10 mouse cellular contexts compared by ENCODE assay signal in genomic region chr13:98315124-98315523, GRCm38 (mm10). TPM values are rescaled to one million over a fixed set of nuclear protein-coding genes. Genes with fewer than 3 reads are reported as not detected.
A peak's percentile ranks its signal among the peaks of the same experiment; 100 is the strongest.
DNase-seq lines count a peak whose midpoint lies in the region; ATAC-seq and TF ChIP-seq lines count a peak whose summit lies in the region.
"Had no signal": no experiment of that assay in that cellular context is flagged by ENCODE, and none has a peak within 500 bp of the region (broad histone marks: within the 10 kb centered on the region; RNA-seq: fewer than 3 reads in every experiment).

No protein-coding gene starts in this region.

- no peaks in the 10 kb centered on the region for H3K27me3 ChIP-seq in forebrain, embryonic 12.5 days
- H3K27me3 ChIP-seq in limb, embryonic 10.5 days (ENCODE audit: low read depth, poor library complexity, severe bottlenecking) = no peaks in the 10 kb centered on the region
- H3K27me3 ChIP-seq in neural tube, embryonic 13.5 days = no peaks in the 10 kb centered on the region

- no peak for ATAC-seq in forebrain, embryonic 12.5 days (ENCODE audit: low FRiP score)
- no peak for ATAC-seq in neural tube, embryonic 13.5 days (ENCODE audit: low read depth)

- H3K36me3 ChIP-seq in forebrain, embryonic 12.5 days (replicated peaks) = peaks cover 40% of the 10 kb centered on the region
- peaks cover 52% of the 10 kb centered on the region for H3K36me3 ChIP-seq in limb, embryonic 10.5 days
- H3K36me3 ChIP-seq in neural tube, embryonic 13.5 days = peaks cover 33% of the 10 kb centered on the region

- TF ChIP-seq CTCF in lung, adult 2 months (IDR thresholded peaks at IDR 0.05; ENCODE audit: insufficient read depth, low read length) = no peak

- peaks cover 20% of the 10 kb centered on the region for H3K4me1 ChIP-seq in lung, adult 2 months (ENCODE audit: control insufficient read depth, insufficient read depth, low read length)
- peaks cover 16% of the 10 kb centered on the region for H3K4me1 ChIP-seq in forebrain, embryonic 12.5 days
- H3K4me1 ChIP-seq in limb, embryonic 10.5 days = peaks cover 18% of the 10 kb centered on the region
- H3K4me1 ChIP-seq in neural tube, embryonic 13.5 days (replicated peaks) = peaks cover 34% of the 10 kb centered on the region

- H3K9ac ChIP-seq in forebrain, embryonic 12.5 days = no peak overlapping the region
- peak overlapping the region; percentile 43; the same call in 1 of the 2 replicates for H3K9ac ChIP-seq in neural tube, embryonic 13.5 days

- no peaks in the 10 kb centered on the region for H3K9me3 ChIP-seq in forebrain, embryonic 12.5 days
- no peaks in the 10 kb centered on the region for H3K9me3 ChIP-seq in limb, embryonic 10.5 days (replicated peaks)
- no peaks in the 10 kb centered on the region for H3K9me3 ChIP-seq in neural tube, embryonic 13.5 days

- TF ChIP-seq POLR2A in lung, adult 2 months (IDR thresholded peaks at IDR 0.05; ENCODE audit: borderline replicate concordance, extremely low read depth, low read depth, low read length) = no peak

- no peak overlapping the region for H3K27ac ChIP-seq in forebrain, embryonic 12.5 days
- no peak overlapping the region for H3K27ac ChIP-seq in limb, embryonic 10.5 days
- H3K27ac ChIP-seq in neural tube, embryonic 13.5 days (replicated peaks) = no peak overlapping the region

- 39% methylated on average over 4 of the region's 4 CpGs for WGBS in lung, adult 2 months
- WGBS in forebrain, embryonic 12.5 days = 79% methylated on average over 4 of the region's 4 CpGs
- 84% methylated on average over 4 of the region's 4 CpGs for WGBS in limb, embryonic 10.5 days
- 75% methylated on average over 4 of the region's 4 CpGs for WGBS in neural tube, embryonic 13.5 days

- peak overlapping the region; percentile 71 for H3K4me2 ChIP-seq in forebrain, embryonic 12.5 days
- peak overlapping the region; percentile 78 for H3K4me2 ChIP-seq in neural tube, embryonic 13.5 days

- peak overlapping the region; percentile 34 for H3K4me3 ChIP-seq in lung, adult 2 months (replicated peaks; ENCODE audit: extremely low read depth, low read depth, low read length)
- H3K4me3 ChIP-seq in forebrain, embryonic 12.5 days (replicated peaks) = peak overlapping the region; percentile 100; the same call in 1 of the 2 replicates
- peak overlapping the region; percentile 100 for H3K4me3 ChIP-seq in limb, embryonic 10.5 days
- H3K4me3 ChIP-seq in neural tube, embryonic 13.5 days = peak overlapping the region; percentile 98

- DNase-seq in lung, adult 2 months = no peak
- DNase-seq in lung, postnatal 10 days = no peak
- DNase-seq in limb, embryonic 10.5 days (ENCODE audit: low spot score) = no peak
- DNase-seq in cerebellum, postnatal 4 days (ENCODE audit: low spot score in 2 of 2) = no peak
- DNase-seq in yolk sac, embryonic 10.5 days (ENCODE audit: low spot score) = no peak
- no peak for DNase-seq in thymus, postnatal 25 days

RNA-seq across cellular contexts. Expression of gene Btf3, which starts 1.7 kb away (rescaled TPM):
- polyA plus RNA-seq in lung, adult 2 months (2012; rRNA removed) = 119 and 162 TPM in 2 replicates
- polyA plus RNA-seq in forebrain, embryonic 12.5 days (2016; fragmentation: Nextera tagmentation; extraction: Ambion mirVana) = 693 and 699 TPM in 2 replicates
- 695 and 810 TPM in 2 replicates for polyA plus RNA-seq in limb, embryonic 10.5 days (2016; fragmentation: Nextera tagmentation; extraction: Ambion mirVana)
- polyA plus RNA-seq in neural tube, embryonic 13.5 days (2015; fragmentation: Nextera tagmentation; extraction: Ambion mirVana) = 615 and 618 TPM in 2 replicates

RNA-seq across cellular contexts. Expression of gene Gm21976, which starts 35.4 kb away (rescaled TPM):
- 0.28 TPM in 1 of 2 replicates, not detected in the other for polyA plus RNA-seq in lung, adult 2 months (2012; rRNA removed)
- not detected in 2 replicates for polyA plus RNA-seq in forebrain, embryonic 12.5 days (2016; fragmentation: Nextera tagmentation; extraction: Ambion mirVana)
- not detected in 2 replicates for polyA plus RNA-seq in limb, embryonic 10.5 days (2016; fragmentation: Nextera tagmentation; extraction: Ambion mirVana)
- polyA plus RNA-seq in neural tube, embryonic 13.5 days (2015; fragmentation: Nextera tagmentation; extraction: Ambion mirVana) = not detected in 2 replicates
- polyA plus RNA-seq: liver, adult 2 months; spleen, adult 2 months had no signal

RNA-seq across cellular contexts. Expression of gene Foxd1, which starts 38.9 kb away (rescaled TPM):
- 0.12 and 0.18 TPM in 2 replicates for polyA plus RNA-seq in lung, adult 2 months (2012; rRNA removed)
- 2.6 and 4.2 TPM in 2 replicates for polyA plus RNA-seq in forebrain, embryonic 12.5 days (2016; fragmentation: Nextera tagmentation; extraction: Ambion mirVana)
- polyA plus RNA-seq in limb, embryonic 10.5 days (2016; fragmentation: Nextera tagmentation; extraction: Ambion mirVana) = 0.11 and 0.21 TPM in 2 replicates
- 1.4 and 1.7 TPM in 2 replicates for polyA plus RNA-seq in neural tube, embryonic 13.5 days (2015; fragmentation: Nextera tagmentation; extraction: Ambion mirVana)
- polyA plus RNA-seq: liver, adult 2 months; spleen, adult 2 months had no signal

RNA-seq across cellular contexts. Expression of gene Ankra2, which starts 52.2 kb away (rescaled TPM):
- 10.9 and 11.8 TPM in 2 replicates for polyA plus RNA-seq in lung, adult 2 months (2012; rRNA removed)
- 36.2 and 38.6 TPM in 2 replicates for polyA plus RNA-seq in forebrain, embryonic 12.5 days (2016; fragmentation: Nextera tagmentation; extraction: Ambion mirVana)
- polyA plus RNA-seq in limb, embryonic 10.5 days (2016; fragmentation: Nextera tagmentation; extraction: Ambion mirVana) = 10.4 and 12.1 TPM in 2 replicates
- 52.3 and 55.6 TPM in 2 replicates for polyA plus RNA-seq in neural tube, embryonic 13.5 days (2015; fragmentation: Nextera tagmentation; extraction: Ambion mirVana)

RNA-seq across cellular contexts. Expression of gene Utp15, which starts 52.3 kb away (rescaled TPM):
- polyA plus RNA-seq in lung, adult 2 months (2012; rRNA removed) = 4.2 and 6.8 TPM in 2 replicates
- polyA plus RNA-seq in forebrain, embryonic 12.5 days (2016; fragmentation: Nextera tagmentation; extraction: Ambion mirVana) = 37.6 and 40.1 TPM in 2 replicates
- polyA plus RNA-seq in limb, embryonic 10.5 days (2016; fragmentation: Nextera tagmentation; extraction: Ambion mirVana) = 51.4 and 54.5 TPM in 2 replicates
- polyA plus RNA-seq in neural tube, embryonic 13.5 days (2015; fragmentation: Nextera tagmentation; extraction: Ambion mirVana) = 25.4 and 29.5 TPM in 2 replicates

Comparison
In these comparisons a context has a peak if more than half of its experiments do, and no peak if none do; other contexts are left out.
1. H3K4me3 ChIP-seq: peak in every context shown above with its lines; median percentile 100 in forebrain, embryonic 12.5 days; 100 in limb, embryonic 10.5 days; 98 in neural tube, embryonic 13.5 days; 34 in lung, adult 2 months.